Mouse (Mus musculus) liver, embryonic 18 days (tissue): ENCODE results near the gene Zfp296. TPM values are rescaled to one million over a fixed set of nuclear protein-coding genes. Genes with fewer than 3 reads are reported as not detected.

Experiments used
- polyA plus RNA-seq: library from polyadenylated mRNA; depleted of rRNA; stranded (reverse); fragments of >200 nt; gene quantifications from 2 replicates; pipeline ENCODE4 v1.2.3, GENCODE M21; 2012; rRNA removed

The Zfp296 gene
- 0.81 and 0.85 TPM in 2 replicates for polyA plus RNA-seq

GRCm38 (mm10) chr7:19577141-19577852 is at the start of gene Zfp296, which contains the start of gene Gemin7:
Gene Zfp296, plus strand, starts transcription at chr7:19577287.
Gene Gemin7, minus strand, starts transcription at chr7:19577595.

GRCm38 (mm10) chr7:19562643-19563410 is 14.3 kb upstream of the Zfp296 start, which contains the start of gene Ppp1r37:
Gene Ppp1r37, minus strand, starts transcription at chr7:19563076.

DNA sequence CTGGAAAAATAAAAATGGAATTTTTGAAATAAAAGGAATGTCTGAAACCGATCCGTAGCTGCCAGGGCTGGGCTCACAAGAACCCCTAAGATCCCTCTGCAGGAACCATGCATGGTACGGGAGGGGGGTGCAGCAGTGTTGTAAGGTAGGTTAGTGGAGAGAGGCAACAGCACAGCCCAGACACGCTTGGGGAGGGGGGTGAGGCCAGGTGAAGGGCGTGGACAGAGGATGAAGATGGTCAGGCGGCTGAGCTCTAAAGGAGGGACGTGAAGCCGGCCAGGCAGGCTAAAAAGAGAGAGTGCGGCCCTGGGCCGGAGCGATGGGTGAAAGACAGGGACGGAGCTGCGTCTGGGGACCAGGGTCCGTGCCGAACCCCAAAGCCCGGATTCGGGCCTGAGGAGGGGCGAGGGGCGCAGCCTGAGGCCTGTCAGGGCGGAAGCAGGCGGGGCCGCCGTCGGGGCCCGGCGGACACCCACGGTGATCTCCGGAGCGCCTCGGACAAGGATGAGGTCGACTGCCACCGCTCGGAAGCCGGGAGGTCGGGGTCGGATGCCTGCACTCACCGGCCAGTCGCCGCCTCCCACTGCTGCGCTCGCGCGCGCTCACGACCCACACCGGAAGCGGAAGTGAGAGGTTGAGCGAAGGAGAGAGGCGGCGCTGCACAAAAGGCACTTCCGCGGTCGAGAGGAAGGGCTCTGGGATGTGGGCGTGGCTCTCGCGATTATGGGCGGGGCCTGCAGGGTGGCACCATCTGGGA is 26.9 kb downstream of the Zfp296 start, which contains the start of gene Clasrp:
Gene Clasrp (minus strand): TSS at position 638 of the 757 bp plus-strand sequence.

DNA sequence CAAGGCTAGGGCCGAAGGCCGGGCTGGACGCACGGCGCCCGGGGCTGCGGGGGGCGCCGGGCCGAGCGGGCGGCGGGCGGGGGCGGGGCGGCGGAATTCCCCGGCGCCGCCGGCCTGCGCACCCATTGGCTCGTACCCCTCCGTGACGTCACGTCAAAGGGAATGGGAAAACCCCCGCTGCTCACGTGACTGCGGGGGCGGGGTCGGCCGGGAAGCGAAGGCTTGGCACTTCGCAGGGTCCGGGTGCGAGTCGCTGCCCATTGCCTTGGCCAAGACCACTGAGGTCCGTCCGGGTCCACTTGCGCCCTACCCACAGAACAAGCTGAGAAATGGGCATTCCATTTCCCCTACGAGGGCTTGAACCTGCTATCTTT is 52.3 kb downstream of the Zfp296 start, which contains the start of gene Relb:
Gene Relb (minus strand): TSS at position 78 of the 374 bp plus-strand sequence.

Other genes starting within 250 kb of the Zfp296 start
- gene Ercc1, start 232.5 kb upstream of the Zfp296 start, polyA plus RNA-seq, result 7.9 and 9.1 TPM in 2 replicates
- 4.4 TPM in 2 replicates for gene Cd3eap, start 217.8 kb upstream of the Zfp296 start, polyA plus RNA-seq
- gene Ppp1r13l, start 217.5 kb upstream of the Zfp296 start, polyA plus RNA-seq, result 0.73 and 1.9 TPM in 2 replicates
- gene Ercc2, start 195.3 kb upstream of the Zfp296 start, polyA plus RNA-seq, result 10.3 and 12.5 TPM in 2 replicates
- gene Klc3, start 173.2 kb upstream of the Zfp296 start, polyA plus RNA-seq, result 0.85 TPM in 2 replicates
- 0.31 and 2.5 TPM in 2 replicates for gene Ckm, start 172.5 kb upstream of the Zfp296 start, polyA plus RNA-seq
- gene Mark4, start 118.5 kb upstream of the Zfp296 start, polyA plus RNA-seq, result 4.5 and 4.8 TPM in 2 replicates
- 2.2 and 2.4 TPM in 2 replicates for gene Exoc3l2, start 114.0 kb upstream of the Zfp296 start, polyA plus RNA-seq
- 2.2 and 2.5 TPM in 2 replicates for gene Bloc1s3, start 68.9 kb upstream of the Zfp296 start, polyA plus RNA-seq
- gene Trappc6a, start 68.9 kb upstream of the Zfp296 start, polyA plus RNA-seq, result 36.0 and 40.0 TPM in 2 replicates
- gene Nkpd1, start 59.4 kb upstream of the Zfp296 start, polyA plus RNA-seq, result 0.02 and 0.06 TPM in 2 replicates
- 21.3 and 26.8 TPM in 2 replicates for gene Ppp1r37, start 14.2 kb upstream of the Zfp296 start, polyA plus RNA-seq
- gene Gemin7, start 308 bp downstream of the Zfp296 start, polyA plus RNA-seq, result 28.8 and 31.3 TPM in 2 replicates
- gene Clasrp, start 27.2 kb downstream of the Zfp296 start, polyA plus RNA-seq, result 17.9 and 24.7 TPM in 2 replicates
- 2.1 and 2.4 TPM in 2 replicates for gene Relb, start 52.2 kb downstream of the Zfp296 start, polyA plus RNA-seq
- gene Clptm1, start 87.7 kb downstream of the Zfp296 start, polyA plus RNA-seq, result 27.7 and 29.1 TPM in 2 replicates
- 1,005 and 1,068 TPM in 2 replicates for gene Apoc2, start 100.7 kb downstream of the Zfp296 start, polyA plus RNA-seq
- 12.7 and 26.8 TPM in 2 replicates for gene Gm44805, start 104.1 kb downstream of the Zfp296 start, polyA plus RNA-seq
- 1,034 and 1,247 TPM in 2 replicates for gene Apoc4, start 104.2 kb downstream of the Zfp296 start, polyA plus RNA-seq
- gene Apoc1, start 115.4 kb downstream of the Zfp296 start, polyA plus RNA-seq, result 1,023 and 1,218 TPM in 2 replicates
- 14,325 and 17,049 TPM in 2 replicates for gene Apoe, start 121.9 kb downstream of the Zfp296 start, polyA plus RNA-seq
- 37.0 and 43.6 TPM in 2 replicates for gene Tomm40, start 138.2 kb downstream of the Zfp296 start, polyA plus RNA-seq
- 27.6 and 31.3 TPM in 2 replicates for gene Nectin2, start 173.2 kb downstream of the Zfp296 start, polyA plus RNA-seq
- 11.0 and 11.6 TPM in 2 replicates for gene Bcam, start 193.7 kb downstream of the Zfp296 start, polyA plus RNA-seq
- gene Cblc, start 219.5 kb downstream of the Zfp296 start, polyA plus RNA-seq, result 4.6 and 5.1 TPM in 2 replicates
- gene Bcl3, start 245.5 kb downstream of the Zfp296 start, polyA plus RNA-seq, result 4.7 and 4.8 TPM in 2 replicates